Mouse (Mus musculus) cerebellum, postnatal 25 days (tissue): ENCODE data around the gene Rab6b.

Source experiments
- DNase-seq, 2 experiments: peaks; one replicate each; pipeline ENCODE4 v3.0.0; 2021; ENCODE audit warnings: mixed read lengths in 2 of 2

Gene Rab6b

GRCm38 (mm10) chr9:103111621-103112470 is at the start of gene Rab6b:
Gene Rab6b, plus strand, starts transcription at chr9:103111787.
- peak; percentile 90 to 93 for DNase-seq

- DNase-seq = no peak
Measured at GRCm38 (mm10) chr9:103063591-103063990, 48.0 kb upstream of the Rab6b start.

- DNase-seq = peak in 1 of 2 experiments; percentile 25
Measured at GRCm38 (mm10) chr9:103066845-103067244, 44.7 kb upstream of the Rab6b start.

- DNase-seq = peak; percentile 72 to 73
Measured at GRCm38 (mm10) chr9:103067651-103068050, 43.9 kb upstream of the Rab6b start.

- DNase-seq = peak; percentile 73 to 86
Measured at GRCm38 (mm10) chr9:103068769-103069168, 42.8 kb upstream of the Rab6b start.

GRCm38 (mm10) chr9:103071541-103072203 is 39.9 kb upstream of the Rab6b start:
- no peak for DNase-seq

- peak; percentile 19 to 41 for DNase-seq
Measured at GRCm38 (mm10) chr9:103072204-103072599, 39.4 kb upstream of the Rab6b start.

- peak in 1 of 2 experiments; percentile 14 for DNase-seq
Measured at GRCm38 (mm10) chr9:103072926-103073515, 38.6 kb upstream of the Rab6b start.

GRCm38 (mm10) chr9:103076836-103077531 is 34.6 kb upstream of the Rab6b start:
- peak in 1 of 2 experiments; percentile 22 for DNase-seq

GRCm38 (mm10) chr9:103078194-103078691 is 33.3 kb upstream of the Rab6b start:
- DNase-seq = no peak

GRCm38 (mm10) chr9:103080211-103080610 is 31.4 kb upstream of the Rab6b start:
- DNase-seq = no peak

GRCm38 (mm10) chr9:103082246-103082975 is 29.2 kb upstream of the Rab6b start:
- peak in 1 of 2 experiments; percentile 12 for DNase-seq

- DNase-seq = peak in 1 of 2 experiments; percentile 7
Measured at GRCm38 (mm10) chr9:103083405-103083804, 28.2 kb upstream of the Rab6b start.

GRCm38 (mm10) chr9:103086736-103087135 is 24.9 kb upstream of the Rab6b start:
- DNase-seq = peak; percentile 28 to 54

GRCm38 (mm10) chr9:103087301-103087700 is 24.3 kb upstream of the Rab6b start:
- DNase-seq = peak in 1 of 2 experiments; percentile 33

- no peak for DNase-seq
Measured at GRCm38 (mm10) chr9:103088661-103089060, 22.9 kb upstream of the Rab6b start.

- peak; percentile 78 to 85 for DNase-seq
Measured at GRCm38 (mm10) chr9:103090116-103090875, 21.3 kb upstream of the Rab6b start.

- DNase-seq = peak in 1 of 2 experiments; percentile 34
Measured at GRCm38 (mm10) chr9:103091039-103091883, 20.3 kb upstream of the Rab6b start.

GRCm38 (mm10) chr9:103092248-103092647 is 19.3 kb upstream of the Rab6b start:
- DNase-seq = peak; percentile 92 to 94

- no peak for DNase-seq
Measured at GRCm38 (mm10) chr9:103093681-103094080, 17.9 kb upstream of the Rab6b start.
